Mouse (Mus musculus) kidney, adult 2 months (tissue): ENCODE results near the gene Fcrl5. TPM values are rescaled to one million over a fixed set of nuclear protein-coding genes. Genes with fewer than 3 reads are reported as not detected.

Source experiments
- DNase-seq: peaks from one replicate; pipeline ENCODE4 v3.0.0; 2021
- H3K27ac ChIP-seq: fragments of 200-500 bp; 2 replicates; pipeline ENCODE4 v1.5.1; 2012; ENCODE audit warnings: low read depth, low read length, control low read depth, inconsistent platforms; ENCODE audit not compliant: insufficient read depth
- H3K27me3 ChIP-seq: fragments of 200-500 bp; replicated peaks from 2 replicates; pipeline ENCODE4 v1.6.1; 2012; ENCODE audit warnings: mild to moderate bottlenecking, moderate library complexity, low read length, inconsistent platforms; ENCODE audit not compliant: control insufficient read depth, insufficient read depth
- H3K36me3 ChIP-seq: fragments of 200-500 bp; 2 replicates; pipeline ENCODE4 v1.6.1; 2012; ENCODE audit warnings: mild to moderate bottlenecking, moderate library complexity, low read length, inconsistent platforms; ENCODE audit not compliant: control insufficient read depth, insufficient read depth
- H3K4me1 ChIP-seq: fragments of 200-500 bp; 2 replicates; pipeline ENCODE4 v1.6.1; 2011; ENCODE audit warnings: low read length; ENCODE audit not compliant: control insufficient read depth, insufficient read depth
- H3K4me3 ChIP-seq: fragments of 200-500 bp; 2 replicates; pipeline ENCODE4 v1.5.1; 2011; ENCODE audit warnings: mild to moderate bottlenecking, low read depth, low read length, control low read depth; ENCODE audit not compliant: insufficient read depth
- CTCF ChIP-seq: fragments of 200-500 bp; conservative IDR thresholded peaks from 2 replicates; pipeline ENCODE4 v1.5.1; 2011; ENCODE audit warnings: low read depth, mild to moderate bottlenecking, control low read depth, low read length, moderate library complexity, mixed read lengths; ENCODE audit not compliant: insufficient read depth, insufficient read length
- POLR2A ChIP-seq: fragments of 200-500 bp; IDR thresholded peaks from one replicate; pipeline ENCODE4 v1.6.1; 2011; ENCODE audit warnings: low read depth, low read length, control low read depth
- WGBS: fragments of 180-500 bp; shearing (Covaris S2); methylation state at CpG from one replicate; pipeline ENCODE4 v1.1.7; 2018; 5-methylcytosine and 5-hydroxymethylcytosine counted together
- polyA plus RNA-seq: library from polyadenylated mRNA; depleted of rRNA; stranded (reverse); fragments of >200 nt; gene quantifications from 2 replicates; pipeline ENCODE4 v1.2.3, GENCODE M21; 2012

The Fcrl5 gene
- polyA plus RNA-seq, 1 experiment = 0.09 TPM

DNA sequence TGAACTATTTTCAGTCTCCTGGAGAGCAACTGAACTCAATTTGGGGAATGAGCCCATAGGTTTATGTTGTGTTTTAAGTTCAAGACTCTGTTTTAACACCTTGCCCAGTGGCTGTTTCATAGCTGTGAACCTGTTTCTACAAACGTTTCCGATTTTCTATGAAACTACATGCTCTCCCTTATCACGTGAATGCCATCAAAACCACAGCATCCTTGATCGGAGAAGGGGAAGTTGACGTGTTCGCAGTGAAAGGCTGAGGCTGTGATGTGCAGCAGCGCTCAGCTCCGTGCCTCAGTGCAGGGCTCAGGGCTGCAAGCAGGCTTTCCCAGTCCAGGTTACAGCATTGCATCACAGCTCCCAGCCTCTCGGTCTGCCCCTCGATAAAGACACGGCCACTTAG is 94.0 kb downstream of the Fcrl5 start:
- Histone ChIP-seq H3K4me3 (no peak overlapping the region), H3K36me3 (peaks cover 2% of the 10 kb centered on the region), H3K27me3 (no peaks in the 10 kb centered on the region), H3K27ac (no peak overlapping the region), H3K4me1 (peaks cover 8% of the 10 kb centered on the region; the same call in 1 of the 2 replicates)
- DNase-seq = peak; percentile 5
- WGBS = 91% methylated on average over 11 of the region's 11 CpGs
- TF ChIP-seq CTCF = no peak
- no peak for TF ChIP-seq POLR2A

DNA sequence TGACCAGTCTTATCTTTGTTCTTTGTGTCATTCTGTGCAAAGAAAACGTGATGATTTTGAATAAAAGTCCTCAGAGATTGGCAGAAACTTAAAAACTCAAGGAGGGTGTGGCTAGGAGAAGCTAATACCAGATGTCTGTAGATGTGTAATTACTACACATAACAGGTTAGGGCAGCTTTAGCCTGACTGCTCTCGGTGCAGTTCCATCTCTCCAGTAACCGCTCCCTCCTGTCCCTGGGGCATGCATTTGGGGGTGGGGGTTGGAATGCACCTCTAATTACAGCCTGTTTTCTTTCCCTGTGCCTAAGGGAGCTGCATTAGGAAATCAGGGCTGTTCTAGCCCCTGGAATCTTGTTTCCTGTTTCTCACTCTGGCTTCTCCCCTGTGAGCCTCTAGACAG is 94.7 kb downstream of the Fcrl5 start:
- H3K36me3 ChIP-seq = peaks cover 2% of the 10 kb centered on the region
- TF ChIP-seq POLR2A (no peak), CTCF (no peak)
- DNase-seq = no peak
- H3K27me3 ChIP-seq = no peaks in the 10 kb centered on the region
- peaks cover 5% of the 10 kb centered on the region; the same call in 1 of the 2 replicates for H3K4me1 ChIP-seq
- no peak overlapping the region for H3K4me3 ChIP-seq
- H3K27ac ChIP-seq = no peak overlapping the region
- WGBS = 80% methylated on average over 3 of the region's 3 CpGs

DNA sequence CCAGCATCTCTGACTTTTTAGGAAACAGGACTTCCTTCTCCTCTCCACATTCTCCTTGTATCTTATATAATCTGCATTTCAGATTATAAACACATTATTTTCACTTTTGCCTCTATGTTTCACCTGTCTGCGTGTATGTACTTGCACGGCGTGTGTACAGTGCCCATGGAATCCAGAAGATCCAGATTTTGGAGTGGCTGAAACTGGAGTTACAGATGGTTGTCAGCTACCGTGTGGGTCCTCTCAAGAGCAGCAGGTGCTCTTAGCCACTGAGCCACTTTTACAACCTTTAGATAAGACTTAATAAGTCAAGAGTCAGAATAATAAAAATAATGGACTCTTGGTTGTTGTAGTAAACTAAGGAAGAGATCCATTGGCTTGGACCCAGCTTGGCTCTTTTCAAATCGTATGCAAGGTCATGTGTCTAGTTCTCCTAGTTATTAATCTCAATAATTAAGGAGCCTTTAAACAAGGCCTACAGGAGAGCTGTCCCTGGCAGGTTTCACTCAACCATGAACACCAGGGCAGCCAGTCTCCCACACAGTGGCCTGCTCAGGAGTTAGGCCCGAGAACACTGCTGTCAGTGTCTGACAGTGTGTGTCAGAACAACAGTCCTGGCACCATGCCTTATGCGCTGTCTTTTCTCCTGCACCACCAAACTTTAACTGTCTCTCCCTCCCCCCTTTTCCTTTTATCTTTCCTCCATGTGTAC is 98.2 kb downstream of the Fcrl5 start:
- TF ChIP-seq CTCF = no peak
- no peak for TF ChIP-seq POLR2A
- Histone ChIP-seq H3K27ac (no peak overlapping the region), H3K27me3 (no peaks in the 10 kb centered on the region), H3K4me3 (no peak overlapping the region), H3K4me1 (no peaks in the 10 kb centered on the region), H3K36me3 (peaks cover 6% of the 10 kb centered on the region)
- WGBS = 48% methylated on average over 7 of the region's 7 CpGs
- peak; percentile 29 for DNase-seq

DNA sequence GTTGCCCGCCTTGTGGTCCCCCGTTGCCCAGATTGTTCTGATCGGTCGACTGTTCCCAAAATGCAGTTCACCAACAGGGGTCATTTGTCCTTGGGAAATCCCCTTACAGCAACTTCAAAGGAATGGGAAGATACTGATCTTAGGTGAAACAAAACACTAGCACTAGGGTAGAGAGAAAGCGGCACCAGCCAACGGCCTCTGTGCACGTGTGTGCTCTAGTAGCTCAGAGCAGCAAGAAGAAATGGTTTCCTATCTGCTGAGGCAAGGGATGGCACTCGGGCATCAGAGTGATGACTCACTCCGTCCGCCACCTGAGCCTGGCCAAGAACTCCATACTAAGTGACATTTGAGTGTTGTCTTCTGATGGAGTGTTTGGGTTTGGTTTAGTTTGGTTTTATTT is 102.5 kb downstream of the Fcrl5 start:
- H3K36me3 ChIP-seq = peaks cover 3% of the 10 kb centered on the region

DNA sequence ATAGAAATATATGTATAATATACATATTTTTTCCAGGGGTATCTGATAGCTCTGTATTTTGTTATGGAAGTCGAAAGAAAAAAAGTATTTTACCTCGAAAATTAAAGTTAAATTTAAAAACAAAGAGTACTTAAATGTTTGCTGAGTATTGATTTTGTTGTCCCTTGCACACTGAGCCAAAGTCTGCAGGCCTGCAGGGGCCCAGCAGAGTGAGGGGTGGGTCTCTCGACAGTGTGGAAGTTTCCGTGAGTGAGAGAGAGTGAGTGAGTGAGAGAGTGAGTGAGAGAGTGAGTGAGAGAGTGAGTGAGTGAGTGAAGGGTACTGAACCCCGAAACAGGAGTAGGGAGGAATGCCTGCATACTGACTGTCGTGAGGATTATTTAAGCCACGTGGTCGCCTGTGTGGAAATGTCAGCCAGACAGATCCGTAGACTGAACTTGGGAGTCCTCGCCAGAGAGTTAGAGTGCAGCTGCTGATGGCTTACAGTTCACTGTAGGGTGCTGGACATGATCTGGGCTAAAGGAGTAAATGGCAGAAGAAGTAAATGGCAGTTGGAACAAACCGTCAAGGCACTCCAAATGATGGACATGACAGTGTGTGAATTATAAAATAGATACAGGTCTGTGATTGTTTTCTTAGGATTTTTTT is 104.6 kb downstream of the Fcrl5 start:
- no peaks in the 10 kb centered on the region for H3K4me1 ChIP-seq
- no peak for TF ChIP-seq POLR2A
- no peak for TF ChIP-seq CTCF
- peaks cover 3% of the 10 kb centered on the region for H3K36me3 ChIP-seq
- DNase-seq = no peak
- no peak overlapping the region for H3K4me3 ChIP-seq
- H3K27ac ChIP-seq = no peak overlapping the region
- 79% methylated on average over 11 of the region's 11 CpGs for WGBS
- no peaks in the 10 kb centered on the region for H3K27me3 ChIP-seq

More for the DNA sequence above, 102.5 kb downstream of the Fcrl5 start:
- DNase-seq = no peak
- Histone ChIP-seq H3K27ac (no peak overlapping the region), H3K27me3 (no peaks in the 10 kb centered on the region), H3K4me3 (no peak overlapping the region), H3K4me1 (no peaks in the 10 kb centered on the region)
- 67% methylated on average over 10 of the region's 10 CpGs for WGBS
- TF ChIP-seq CTCF (no peak), POLR2A (no peak)

DNA sequence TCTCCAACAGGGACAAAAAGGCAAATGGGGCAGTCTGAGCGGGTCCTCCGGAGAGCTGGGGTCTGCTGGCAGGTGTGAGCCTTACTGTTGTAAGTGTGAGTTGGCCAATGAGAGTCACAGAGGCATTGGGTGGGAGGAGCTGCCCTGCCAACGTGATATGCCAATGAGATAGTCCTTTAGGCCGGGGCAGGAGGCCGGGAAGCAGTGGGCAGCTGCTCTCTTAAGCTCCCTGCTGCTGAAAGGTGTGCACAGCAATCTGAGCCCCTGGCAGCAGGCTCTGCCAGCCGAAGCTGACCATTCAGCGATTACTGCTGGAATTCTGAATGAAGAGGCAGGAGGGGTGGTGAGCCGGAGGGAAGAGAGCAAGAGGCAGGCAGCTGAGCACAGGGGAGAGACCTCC is 105.1 kb downstream of the Fcrl5 start:
- no peak for TF ChIP-seq POLR2A
- no peak for TF ChIP-seq CTCF
- DNase-seq = no peak
- no peak overlapping the region for H3K4me3 ChIP-seq
- peaks cover 3% of the 10 kb centered on the region for H3K36me3 ChIP-seq
- 51% methylated on average over 8 of the region's 8 CpGs for WGBS
- no peak overlapping the region for H3K27ac ChIP-seq
- H3K27me3 ChIP-seq = no peaks in the 10 kb centered on the region
- H3K4me1 ChIP-seq = no peaks in the 10 kb centered on the region

DNA sequence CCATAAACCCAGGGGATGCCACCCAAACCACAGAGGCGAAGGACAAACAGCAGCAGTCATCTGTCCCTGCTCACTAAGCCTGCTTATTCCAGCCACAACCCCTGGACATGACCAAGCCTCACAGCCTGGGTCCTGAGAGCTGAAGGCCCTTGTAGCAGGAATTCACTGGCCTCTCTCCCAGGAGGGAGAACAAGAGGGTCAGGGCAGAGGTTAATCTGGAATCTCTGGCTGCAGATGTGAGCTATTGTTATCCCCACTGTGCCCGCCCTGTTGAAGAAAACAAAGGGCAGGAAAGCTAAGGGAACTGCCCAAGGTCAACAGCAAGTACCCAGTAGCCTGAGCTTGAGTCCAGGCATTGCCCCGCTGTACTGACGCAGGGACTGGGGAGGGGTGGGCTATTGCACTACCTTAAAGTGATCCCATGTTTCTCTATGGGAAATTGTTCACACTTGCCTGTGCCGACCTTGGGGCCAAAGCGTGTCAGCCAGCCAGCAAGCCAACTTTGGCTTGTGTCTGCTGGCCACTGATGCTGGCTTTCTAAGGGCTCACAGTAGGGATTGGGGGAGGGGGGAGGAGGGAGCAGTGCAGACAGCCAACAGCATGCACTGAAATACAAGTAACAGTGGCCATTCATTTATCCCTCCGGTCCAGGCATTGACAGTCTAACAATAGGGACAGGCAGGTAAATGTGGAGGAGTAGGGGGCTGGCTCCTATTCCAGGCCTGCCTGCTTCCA is 107.1 kb downstream of the Fcrl5 start:
- Histone ChIP-seq H3K4me1 (no peaks in the 10 kb centered on the region), H3K27me3 (no peaks in the 10 kb centered on the region), H3K36me3 (no peaks in the 10 kb centered on the region), H3K27ac (no peak overlapping the region), H3K4me3 (no peak overlapping the region)
- 82% methylated on average over 7 of the region's 7 CpGs for WGBS
- TF ChIP-seq CTCF = no peak
- TF ChIP-seq POLR2A = no peak
- DNase-seq = peak; percentile 4
